In genomic region chr3:135592011-135592410, GRCm38 (mm10) we compare ENCODE assay signal across 18 mouse cellular contexts.
DNase-seq lines count a peak whose midpoint lies in the region; ATAC-seq and TF ChIP-seq lines count a peak whose summit lies in the region.
"Had no signal": no experiment of that assay in that cellular context is flagged by ENCODE, and none has a peak within 500 bp of the region (broad histone marks: within the 10 kb centered on the region; RNA-seq: fewer than 3 reads in every experiment).

No protein-coding gene starts in this region.

- H3K9ac ChIP-seq in forebrain, postnatal 0 days, result no peak overlapping the region
- no peak overlapping the region for H3K9ac ChIP-seq in hindbrain, embryonic 14.5 days
- no peak overlapping the region for H3K9ac ChIP-seq in hindbrain, embryonic 11.5 days (ENCODE audit: low read depth, low read length)
- no peak overlapping the region for H3K9ac ChIP-seq in lung, postnatal 0 days (replicated peaks; ENCODE audit: low read depth)
- H3K9ac ChIP-seq: embryonic facial prominence, embryonic 13.5 days; heart, embryonic 15.5 days; intestine, embryonic 15.5 days had no signal

- WGBS in forebrain, postnatal 0 days, result 75% methylated on average over 4 of the region's 4 CpGs
- 89% methylated on average over 4 of the region's 4 CpGs for WGBS in forebrain, embryonic 10.5 days
- WGBS in hindbrain, embryonic 14.5 days, result 85% methylated on average over 4 of the region's 4 CpGs
- 83% methylated on average over 4 of the region's 4 CpGs for WGBS in hindbrain, embryonic 11.5 days
- 62% methylated on average over 4 of the region's 4 CpGs for WGBS in lung, postnatal 0 days

- H3K27ac ChIP-seq in forebrain, postnatal 0 days (ENCODE audit: low read depth, low read length), result no peak overlapping the region
- no peak overlapping the region for H3K27ac ChIP-seq in forebrain, embryonic 10.5 days
- no peak overlapping the region for H3K27ac ChIP-seq in hindbrain, embryonic 14.5 days
- H3K27ac ChIP-seq in hindbrain, embryonic 11.5 days (ENCODE audit: low read depth, low read length), result no peak overlapping the region
- no peak overlapping the region for H3K27ac ChIP-seq in lung, postnatal 0 days (ENCODE audit: low read length)
- H3K27ac ChIP-seq: embryonic facial prominence, embryonic 13.5 days; heart, embryonic 15.5 days; hindbrain, embryonic 10.5 days; intestine, embryonic 15.5 days had no signal

- DNase-seq in adrenal gland, postnatal 14 days, result peak; percentile 34
- DNase-seq in adrenal gland, postnatal 4 days (ENCODE audit: low spot score in 2 of 2), result no peak
- no peak for DNase-seq in forebrain, postnatal 0 days
- no peak for DNase-seq in forebrain, embryonic 10.5 days (ENCODE audit: extremely low spot score, low spot score)
- peak; percentile 28 for DNase-seq in hindbrain, embryonic 14.5 days (ENCODE audit: low spot score)
- DNase-seq in hindbrain, embryonic 11.5 days (ENCODE audit: low spot score), result no peak
- DNase-seq in lung, postnatal 0 days (ENCODE audit: low spot score), result no peak
- DNase-seq in lung, postnatal 14 days, result no peak
- DNase-seq: adrenal gland, adult 8-10 months; B cell, adult 2 months; gastrocnemius, postnatal 25 days; kidney, adult 2 months had no signal

- ATAC-seq in forebrain, postnatal 0 days, result peak; percentile 42; the same call in 1 of the 2 replicates
- 0 out of 2 replicates have a peak, but pooled peaks have one; percentile 39 for ATAC-seq in hindbrain, embryonic 14.5 days (ENCODE audit: low FRiP score)
- no peak for ATAC-seq in hindbrain, embryonic 11.5 days (ENCODE audit: low FRiP score)
- peak; percentile 29; the same call in 1 of the 2 replicates for ATAC-seq in lung, postnatal 0 days
- ATAC-seq: CD4-positive, CD25-positive, alpha-beta regulatory T cell, adult 4 months; intestine, embryonic 15.5 days had no signal

- H3K4me1 ChIP-seq in forebrain, postnatal 0 days (ENCODE audit: insufficient read depth), result no peaks in the 10 kb centered on the region
- peaks cover 4% of the 10 kb centered on the region for H3K4me1 ChIP-seq in forebrain, embryonic 10.5 days
- no peaks in the 10 kb centered on the region for H3K4me1 ChIP-seq in hindbrain, embryonic 14.5 days (replicated peaks; ENCODE audit: control insufficient read depth, insufficient read depth, low read length)
- H3K4me1 ChIP-seq in hindbrain, embryonic 11.5 days (replicated peaks; ENCODE audit: control insufficient read depth, insufficient read depth, low read length), result no peaks in the 10 kb centered on the region
- H3K4me1 ChIP-seq in lung, postnatal 0 days (ENCODE audit: insufficient read depth, low read depth, low read length), result 0 out of 2 replicates have a peak, but pooled peaks cover 3% of the 10 kb centered on the region
- H3K4me1 ChIP-seq: hindbrain, embryonic 10.5 days had no signal

- H3K4me2 ChIP-seq in forebrain, postnatal 0 days (ENCODE audit: low read depth), result no peak overlapping the region
- no peak overlapping the region for H3K4me2 ChIP-seq in hindbrain, embryonic 14.5 days (replicated peaks)
- H3K4me2 ChIP-seq in hindbrain, embryonic 11.5 days (replicated peaks; ENCODE audit: low read depth, low read length), result no peak overlapping the region
- H3K4me2 ChIP-seq in lung, postnatal 0 days (replicated peaks; ENCODE audit: low read depth, low read length), result no peak overlapping the region
- H3K4me2 ChIP-seq: embryonic facial prominence, embryonic 13.5 days; heart, embryonic 15.5 days; intestine, embryonic 15.5 days had no signal

- TF ChIP-seq EP300 in lung, postnatal 0 days (IDR thresholded peaks at IDR 0.05), result no peak

- H3K4me3 ChIP-seq in forebrain, postnatal 0 days (ENCODE audit: low read depth, low read length), result no peak overlapping the region
- H3K4me3 ChIP-seq in forebrain, embryonic 10.5 days, result no peak overlapping the region
- no peak overlapping the region for H3K4me3 ChIP-seq in hindbrain, embryonic 14.5 days (replicated peaks; ENCODE audit: low read length)
- H3K4me3 ChIP-seq in hindbrain, embryonic 11.5 days (ENCODE audit: low read depth, low read length), result no peak overlapping the region
- no peak overlapping the region for H3K4me3 ChIP-seq in lung, postnatal 0 days (ENCODE audit: low read depth, low read length)
- H3K4me3 ChIP-seq: embryonic facial prominence, embryonic 13.5 days; heart, embryonic 15.5 days; hindbrain, embryonic 10.5 days; intestine, embryonic 15.5 days had no signal

- no peaks in the 10 kb centered on the region for H3K27me3 ChIP-seq in forebrain, postnatal 0 days (ENCODE audit: insufficient read depth, low read length)
- no peaks in the 10 kb centered on the region for H3K27me3 ChIP-seq in forebrain, embryonic 10.5 days (ENCODE audit: poor library complexity, severe bottlenecking)
- H3K27me3 ChIP-seq in hindbrain, embryonic 14.5 days (ENCODE audit: control insufficient read depth, insufficient read depth, low read length), result no peaks in the 10 kb centered on the region
- H3K27me3 ChIP-seq in hindbrain, embryonic 11.5 days (ENCODE audit: control insufficient read depth, insufficient read depth, low read length), result no peaks in the 10 kb centered on the region
- H3K27me3 ChIP-seq in lung, postnatal 0 days (replicated peaks; ENCODE audit: insufficient read depth, low read length), result no peaks in the 10 kb centered on the region
- H3K27me3 ChIP-seq: embryonic facial prominence, embryonic 13.5 days; heart, embryonic 15.5 days; intestine, embryonic 15.5 days had no signal

- no peak for TF ChIP-seq CTCF in forebrain, postnatal 0 days (IDR thresholded peaks at IDR 0.05; ENCODE audit: low read depth)
- no peak for TF ChIP-seq CTCF in lung, postnatal 0 days (IDR thresholded peaks at IDR 0.05)

- no peaks in the 10 kb centered on the region for H3K9me3 ChIP-seq in forebrain, postnatal 0 days (ENCODE audit: low read length)
- no peaks in the 10 kb centered on the region for H3K9me3 ChIP-seq in forebrain, embryonic 10.5 days
- no peaks in the 10 kb centered on the region for H3K9me3 ChIP-seq in hindbrain, embryonic 14.5 days (ENCODE audit: control insufficient read depth, low read length)
- H3K9me3 ChIP-seq in hindbrain, embryonic 11.5 days (ENCODE audit: control insufficient read depth, low read length), result no peaks in the 10 kb centered on the region
- H3K9me3 ChIP-seq in lung, postnatal 0 days (ENCODE audit: low read length), result no peaks in the 10 kb centered on the region
- H3K9me3 ChIP-seq: embryonic facial prominence, embryonic 13.5 days; G1E; heart, embryonic 15.5 days; hindbrain, embryonic 10.5 days; intestine, embryonic 15.5 days had no signal

- H3K36me3 ChIP-seq in forebrain, postnatal 0 days (ENCODE audit: insufficient read depth), result peaks cover 43% of the 10 kb centered on the region
- H3K36me3 ChIP-seq in forebrain, embryonic 10.5 days (replicated peaks), result peaks cover 75% of the 10 kb centered on the region
- H3K36me3 ChIP-seq in hindbrain, embryonic 14.5 days (replicated peaks; ENCODE audit: control insufficient read depth, insufficient read depth), result peaks cover 53% of the 10 kb centered on the region
- H3K36me3 ChIP-seq in hindbrain, embryonic 11.5 days (ENCODE audit: control insufficient read depth, insufficient read depth, low read length), result no peaks in the 10 kb centered on the region
- peaks cover 50% of the 10 kb centered on the region for H3K36me3 ChIP-seq in lung, postnatal 0 days (ENCODE audit: insufficient read depth, low read length)

Comparison
In these comparisons a context has a peak if more than half of its experiments do, and no peak if none do; other contexts are left out.
1. DNase-seq: peak in adrenal gland, postnatal 14 days (single experiment) and hindbrain, embryonic 14.5 days (single experiment); none in adrenal gland, postnatal 4 days (0 of 2), forebrain, postnatal 0 days (single experiment), forebrain, embryonic 10.5 days (single experiment), hindbrain, embryonic 11.5 days (single experiment), lung, postnatal 0 days (single experiment) and lung, postnatal 14 days (single experiment).